Mouse (Mus musculus): ENCODE measurements around the gene Gdpd4. TPM values are rescaled to one million over a fixed set of nuclear protein-coding genes. Genes with fewer than 3 reads are reported as not detected.

Gene Gdpd4
- polyA plus RNA-seq, 1 experiment from 2014 or later: not detected

DNA sequence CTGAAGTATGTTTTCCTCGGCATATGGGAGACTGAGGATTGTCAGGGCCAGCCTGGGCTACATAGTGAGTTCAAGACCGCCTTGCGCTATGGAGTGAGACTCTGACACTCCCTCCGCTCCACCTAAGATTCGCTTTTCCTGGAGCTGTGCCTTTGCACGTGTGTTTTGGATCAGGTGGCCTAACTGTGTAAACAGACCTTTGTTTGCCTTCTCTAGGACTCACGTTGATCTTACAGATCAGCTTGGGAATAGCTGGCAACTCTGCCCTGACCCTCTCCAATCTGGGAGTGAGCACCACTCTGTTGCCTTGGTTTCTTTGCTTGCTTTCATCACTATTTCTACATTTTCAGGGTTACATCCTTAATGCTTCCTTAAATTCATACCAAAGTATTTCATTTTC lies 82.9 kb downstream of the Gdpd4 start:
- Histone ChIP-seq H3K36me3 (no peaks in the 10 kb centered on the region), H3K4me3 (no peak overlapping the region), H3K4me1 (no peaks in the 10 kb centered on the region), H3K9ac (no peak overlapping the region), H3K9me3 (no peaks in the 10 kb centered on the region), H3K4me2 (no peak overlapping the region), H3K27ac (no peak overlapping the region), H3K27me3 (no peaks in the 10 kb centered on the region)
- WGBS: 81% methylated on average over 7 of the region's 7 CpGs
- ATAC-seq (ENCODE audit: insufficient number of reproducible peaks, low FRiP score, low TSS enrichment, low read depth): no peak

DNA sequence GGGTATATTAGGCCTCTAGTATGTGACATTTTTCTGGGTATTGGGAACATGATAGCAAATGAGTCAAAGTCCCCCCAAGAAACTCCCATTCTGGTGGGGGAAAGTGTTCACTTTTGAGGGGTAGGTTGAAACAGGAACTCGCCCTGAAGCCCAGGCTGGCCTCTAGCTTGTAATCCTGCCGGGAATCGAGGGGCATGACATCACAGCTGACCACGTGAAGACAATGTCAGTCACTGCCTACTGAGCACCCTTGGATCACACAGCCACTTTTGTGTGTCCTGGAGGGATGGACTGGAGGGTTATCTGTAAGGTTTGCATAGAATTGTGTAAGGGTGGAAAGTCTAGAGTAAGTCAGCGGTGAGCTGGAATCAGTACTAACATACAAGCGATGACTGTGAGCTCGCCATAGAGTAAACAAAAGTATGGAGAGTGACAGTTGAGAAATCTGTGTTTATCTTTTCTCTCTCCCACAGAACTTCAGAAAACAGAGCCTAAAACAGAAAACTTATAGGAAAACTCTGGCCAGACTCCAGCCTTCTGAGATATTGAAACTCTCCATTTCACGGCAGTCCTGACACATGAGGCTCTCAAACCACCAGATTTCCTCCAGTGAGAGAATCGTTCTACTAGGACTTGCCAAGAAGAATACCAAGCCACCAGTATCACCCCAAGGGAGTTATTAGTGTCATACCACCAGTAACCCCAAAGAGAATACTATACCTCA lies 128.5 kb downstream of the Gdpd4 start:
- no peak overlapping the region for H3K4me2 ChIP-seq
- H3K9me3 ChIP-seq: no peaks in the 10 kb centered on the region
- no peaks in the 10 kb centered on the region for H3K36me3 ChIP-seq
- 80% methylated on average over 9 of the region's 9 CpGs for WGBS
- no peaks in the 10 kb centered on the region for H3K4me1 ChIP-seq
- H3K27ac ChIP-seq: no peak overlapping the region
- H3K27me3 ChIP-seq: no peaks in the 10 kb centered on the region
- no peak overlapping the region for H3K4me3 ChIP-seq
- no peak overlapping the region for H3K9ac ChIP-seq
- no peak for ATAC-seq (ENCODE audit: insufficient number of reproducible peaks, low FRiP score, low TSS enrichment, low read depth)

DNA sequence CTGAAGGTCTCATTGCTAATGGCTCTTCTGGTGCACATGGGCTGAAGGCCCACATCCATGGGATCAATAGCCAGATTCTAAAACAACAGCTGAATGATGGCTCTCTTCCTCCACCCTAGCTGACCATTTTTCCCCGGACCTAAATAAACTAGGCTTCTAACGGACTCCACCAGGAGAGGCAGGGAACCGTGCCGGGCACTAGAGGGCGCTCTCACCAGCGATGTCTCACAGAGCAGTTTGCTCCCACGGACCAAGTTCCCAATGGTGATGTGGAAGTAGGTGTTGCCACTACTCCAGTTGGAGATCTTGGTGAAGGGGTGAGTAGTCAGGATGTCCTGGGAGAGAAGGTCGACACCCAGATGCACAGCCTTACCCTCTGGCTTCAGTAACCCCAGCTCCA lies 132.2 kb downstream of the Gdpd4 start:
- H3K9ac ChIP-seq: no peak overlapping the region
- no peak for ATAC-seq (ENCODE audit: insufficient number of reproducible peaks, low FRiP score, low TSS enrichment, low read depth)
- no peaks in the 10 kb centered on the region for H3K4me1 ChIP-seq
- H3K36me3 ChIP-seq: no peaks in the 10 kb centered on the region
- H3K4me2 ChIP-seq: no peak overlapping the region
- no peaks in the 10 kb centered on the region for H3K9me3 ChIP-seq
- no peak overlapping the region for H3K27ac ChIP-seq
- no peaks in the 10 kb centered on the region for H3K27me3 ChIP-seq
- no peak overlapping the region for H3K4me3 ChIP-seq
- WGBS: 19% methylated on average over 8 of the region's 8 CpGs

DNA sequence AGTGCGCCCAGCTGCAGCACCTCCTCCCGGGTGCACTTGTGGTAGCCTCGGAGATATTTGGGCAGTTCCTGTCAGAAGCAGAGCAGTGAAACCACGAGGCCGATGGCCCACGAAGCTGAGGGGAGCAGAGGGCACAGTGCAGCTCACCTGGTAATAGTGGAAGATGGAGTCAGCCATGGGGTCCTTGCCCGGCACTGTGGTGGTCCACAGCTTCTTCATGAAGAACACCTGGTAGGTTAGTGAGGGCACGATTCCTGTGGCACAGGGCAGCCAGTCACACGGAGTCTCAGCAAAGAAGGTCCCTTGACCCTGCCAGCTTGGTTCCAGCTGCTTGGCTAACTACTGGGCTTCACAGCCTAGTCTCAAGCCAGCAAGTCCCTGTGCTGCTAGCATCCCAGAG lies 134.7 kb downstream of the Gdpd4 start:
- 88% methylated on average over 9 of the region's 9 CpGs for WGBS
- Histone ChIP-seq H3K27ac (no peak overlapping the region), H3K4me1 (no peaks in the 10 kb centered on the region), H3K4me2 (no peak overlapping the region), H3K9ac (no peak overlapping the region), H3K36me3 (no peaks in the 10 kb centered on the region), H3K9me3 (no peaks in the 10 kb centered on the region), H3K27me3 (no peaks in the 10 kb centered on the region), H3K4me3 (no peak overlapping the region)
- ATAC-seq (ENCODE audit: insufficient number of reproducible peaks, low FRiP score, low TSS enrichment, low read depth): no peak

DNA sequence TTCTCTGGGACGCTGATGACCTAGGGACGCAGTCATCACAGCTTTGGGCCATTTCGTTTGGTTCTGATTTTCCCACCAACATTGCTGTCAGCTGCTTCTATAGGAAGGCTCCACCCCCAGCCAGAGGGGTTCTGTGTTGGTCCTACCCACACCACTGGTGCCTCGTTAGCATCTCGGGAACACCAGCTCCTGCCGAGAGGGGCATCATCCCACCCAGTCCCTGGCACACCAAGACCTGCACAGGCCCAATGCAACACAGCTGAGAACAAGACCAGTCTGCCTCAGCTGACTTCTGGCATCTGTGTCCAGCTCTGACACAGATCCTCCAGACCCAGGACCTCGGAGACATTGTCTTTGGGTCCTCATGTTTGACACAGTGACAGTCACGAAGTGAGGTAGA lies 135.2 kb downstream of the Gdpd4 start:
- no peak overlapping the region for H3K9ac ChIP-seq
- H3K27ac ChIP-seq: no peak overlapping the region
- no peak overlapping the region for H3K4me2 ChIP-seq
- H3K36me3 ChIP-seq: no peaks in the 10 kb centered on the region
- H3K4me1 ChIP-seq: no peaks in the 10 kb centered on the region
- no peak for ATAC-seq (ENCODE audit: insufficient number of reproducible peaks, low FRiP score, low TSS enrichment, low read depth)
- no peaks in the 10 kb centered on the region for H3K9me3 ChIP-seq
- WGBS: 76% methylated on average over 8 of the region's 8 CpGs
- H3K27me3 ChIP-seq: no peaks in the 10 kb centered on the region
- no peak overlapping the region for H3K4me3 ChIP-seq

DNA sequence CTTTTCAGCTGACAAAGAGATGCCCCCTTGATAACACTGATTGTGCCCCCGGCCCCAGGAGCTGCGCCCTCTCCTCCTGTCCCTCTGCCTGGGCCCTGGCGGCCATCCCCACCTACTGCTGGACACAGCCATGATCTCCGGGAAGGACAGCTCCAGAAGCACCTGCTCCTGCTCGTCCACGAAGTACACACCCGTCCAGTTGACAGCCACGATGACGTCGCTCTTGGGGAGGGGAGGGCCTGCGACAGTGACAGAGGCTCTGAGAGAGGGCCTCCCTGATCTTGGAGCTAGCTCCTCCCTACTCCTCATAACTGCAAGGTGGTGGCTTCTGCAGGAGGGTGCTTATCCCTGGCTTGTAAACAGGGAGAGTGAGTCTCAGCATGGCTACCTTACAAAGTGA lies 146.5 kb downstream of the Gdpd4 start:
- Histone ChIP-seq H3K9ac (no peak overlapping the region), H3K36me3 (0 out of 2 replicates have a peak, but pooled peaks cover 6% of the 10 kb centered on the region), H3K9me3 (no peaks in the 10 kb centered on the region), H3K27me3 (no peaks in the 10 kb centered on the region), H3K4me2 (no peak overlapping the region), H3K4me3 (no peak overlapping the region), H3K27ac (no peak overlapping the region), H3K4me1 (no peaks in the 10 kb centered on the region)
- no peak for ATAC-seq (ENCODE audit: insufficient number of reproducible peaks, low FRiP score, low TSS enrichment, low read depth)
- 80% methylated on average over 11 of the region's 11 CpGs for WGBS

DNA sequence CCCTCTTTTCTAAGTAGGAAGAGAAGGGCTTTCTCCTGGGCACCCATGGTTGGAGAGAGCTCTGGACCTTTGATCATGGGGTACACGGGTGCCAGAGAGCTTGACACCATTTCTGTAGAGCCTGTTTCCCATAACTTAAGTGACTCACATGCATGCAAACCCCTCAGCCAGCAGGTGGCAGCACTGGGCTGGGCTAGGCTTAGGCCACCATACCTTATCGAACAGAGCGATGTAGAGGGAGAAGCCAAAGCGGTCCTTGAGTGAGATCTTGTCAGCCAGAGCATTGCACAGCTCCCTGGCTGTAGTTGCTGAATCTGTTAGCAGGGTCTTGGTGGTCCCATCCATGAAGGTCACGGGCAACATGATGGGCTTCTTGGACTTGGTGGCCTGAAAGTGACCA lies 151.9 kb downstream of the Gdpd4 start:
- H3K27me3 ChIP-seq: no peaks in the 10 kb centered on the region
- H3K4me1 ChIP-seq: no peaks in the 10 kb centered on the region
- WGBS: 32% methylated on average over 5 of the region's 5 CpGs
- no peaks in the 10 kb centered on the region for H3K9me3 ChIP-seq
- ATAC-seq (ENCODE audit: insufficient number of reproducible peaks, low FRiP score, low TSS enrichment, low read depth): no peak
- no peak overlapping the region for H3K4me3 ChIP-seq
- H3K9ac ChIP-seq: no peak overlapping the region
- no peak overlapping the region for H3K4me2 ChIP-seq
- no peak overlapping the region for H3K27ac ChIP-seq
- H3K36me3 ChIP-seq: 0 out of 2 replicates have a peak, but pooled peaks cover 3% of the 10 kb centered on the region

DNA sequence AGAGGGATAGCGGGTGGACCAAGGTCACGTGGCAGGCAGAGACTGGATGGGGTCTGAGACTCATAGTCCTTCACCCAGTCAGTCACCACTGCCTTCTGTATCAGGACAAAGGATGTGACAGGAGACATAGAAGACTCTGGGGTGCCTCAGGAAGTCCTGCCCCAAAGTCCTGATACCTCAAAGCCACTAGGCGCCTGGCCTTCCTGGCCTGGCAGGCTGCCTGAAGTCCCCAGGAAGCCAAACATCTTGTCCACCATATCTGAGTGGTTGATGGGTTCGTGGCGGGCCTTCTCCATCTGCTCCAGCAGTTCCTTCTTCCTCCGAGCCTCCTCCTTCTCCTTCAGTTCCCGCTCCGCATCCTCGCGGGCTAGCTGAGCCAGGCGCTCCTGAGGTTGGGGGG lies 157.7 kb downstream of the Gdpd4 start:
- H3K36me3 ChIP-seq: 0 out of 2 replicates have a peak, but pooled peaks cover 7% of the 10 kb centered on the region
- no peaks in the 10 kb centered on the region for H3K9me3 ChIP-seq
- no peak overlapping the region for H3K27ac ChIP-seq
- H3K4me3 ChIP-seq: no peak overlapping the region
- H3K4me2 ChIP-seq: no peak overlapping the region
- H3K27me3 ChIP-seq: no peaks in the 10 kb centered on the region
- peaks cover 5% of the 10 kb centered on the region; the same call in 1 of the 2 replicates for H3K4me1 ChIP-seq
- no peak for ATAC-seq (ENCODE audit: insufficient number of reproducible peaks, low FRiP score, low TSS enrichment, low read depth)
- WGBS: 86% methylated on average over 11 of the region's 11 CpGs
- no peak overlapping the region for H3K9ac ChIP-seq

DNA sequence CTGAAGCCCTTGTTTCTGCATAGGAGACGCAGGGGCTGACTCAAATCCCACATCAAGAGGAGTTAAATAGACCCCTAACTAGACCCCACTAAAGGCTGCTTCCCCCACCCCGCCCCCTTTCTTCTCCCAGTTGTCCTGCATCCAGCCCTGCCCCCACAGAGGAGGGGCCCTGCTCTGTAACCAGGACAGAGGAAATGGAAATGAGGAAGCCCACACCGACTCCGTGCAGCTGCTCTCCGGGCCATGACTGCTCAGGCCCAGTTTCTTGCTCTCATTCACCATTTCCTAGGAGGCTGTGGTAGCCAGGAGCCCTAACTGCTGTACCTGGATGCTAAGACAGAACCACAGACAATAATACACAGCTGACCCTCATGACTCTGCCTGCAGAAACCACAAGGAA lies 162.6 kb downstream of the Gdpd4 start:
- ATAC-seq (ENCODE audit: insufficient number of reproducible peaks, low FRiP score, low TSS enrichment, low read depth): no peak
- no peak overlapping the region for H3K27ac ChIP-seq
- WGBS: 30% methylated on average over 5 of the region's 5 CpGs
- 0 out of 2 replicates have a peak, but pooled peaks cover 7% of the 10 kb centered on the region for H3K36me3 ChIP-seq
- H3K9ac ChIP-seq: no peak overlapping the region
- H3K4me1 ChIP-seq: peaks cover 24% of the 10 kb centered on the region
- no peaks in the 10 kb centered on the region for H3K27me3 ChIP-seq
- no peaks in the 10 kb centered on the region for H3K9me3 ChIP-seq
- no peak overlapping the region for H3K4me2 ChIP-seq
- no peak overlapping the region for H3K4me3 ChIP-seq

DNA sequence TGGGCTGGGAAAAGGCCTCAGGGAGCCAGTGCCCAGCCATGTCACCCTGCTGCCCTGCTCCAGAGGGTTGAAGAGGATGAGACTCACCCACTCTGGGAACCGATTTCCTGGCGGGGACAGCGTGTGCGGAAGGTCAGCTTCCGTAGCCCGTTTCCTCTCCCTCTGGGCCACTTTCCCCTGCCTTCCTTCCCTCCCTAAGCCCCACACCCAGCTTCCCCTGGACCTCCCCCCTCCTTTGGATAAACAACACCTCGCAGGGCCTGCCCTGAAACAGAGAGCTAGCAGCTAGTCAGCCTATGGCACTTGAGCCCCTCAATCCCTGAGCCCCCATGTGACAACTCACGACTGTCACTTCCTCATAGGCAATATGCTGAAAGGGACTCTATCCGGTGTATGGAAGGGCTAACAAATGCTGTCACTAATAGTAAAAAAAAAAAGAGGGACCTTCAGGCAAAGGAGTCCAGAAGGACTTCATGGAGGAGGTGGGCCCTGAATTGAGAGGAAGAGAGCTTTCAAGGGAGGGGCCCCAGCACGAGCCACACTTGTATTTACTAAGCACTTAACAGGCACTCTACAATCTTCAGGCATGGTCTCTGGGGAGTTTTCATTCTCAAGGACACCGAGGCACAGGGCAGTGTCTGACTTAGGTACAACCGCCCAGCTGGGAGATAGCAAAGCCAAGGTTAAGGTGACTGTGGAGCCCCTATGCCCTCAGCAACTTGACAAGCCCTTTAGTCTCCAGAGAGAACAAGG lies 165.0 kb downstream of the Gdpd4 start:
- H3K4me1 ChIP-seq: peaks cover 24% of the 10 kb centered on the region
- H3K9ac ChIP-seq: no peak overlapping the region
- no peak overlapping the region for H3K4me2 ChIP-seq
- 48% methylated on average over 12 of the region's 12 CpGs for WGBS
- H3K9me3 ChIP-seq: no peaks in the 10 kb centered on the region
- no peak overlapping the region for H3K4me3 ChIP-seq
- no peaks in the 10 kb centered on the region for H3K36me3 ChIP-seq
- ATAC-seq (ENCODE audit: insufficient number of reproducible peaks, low FRiP score, low TSS enrichment, low read depth): no peak
- no peaks in the 10 kb centered on the region for H3K27me3 ChIP-seq
- no peak overlapping the region for H3K27ac ChIP-seq

DNA sequence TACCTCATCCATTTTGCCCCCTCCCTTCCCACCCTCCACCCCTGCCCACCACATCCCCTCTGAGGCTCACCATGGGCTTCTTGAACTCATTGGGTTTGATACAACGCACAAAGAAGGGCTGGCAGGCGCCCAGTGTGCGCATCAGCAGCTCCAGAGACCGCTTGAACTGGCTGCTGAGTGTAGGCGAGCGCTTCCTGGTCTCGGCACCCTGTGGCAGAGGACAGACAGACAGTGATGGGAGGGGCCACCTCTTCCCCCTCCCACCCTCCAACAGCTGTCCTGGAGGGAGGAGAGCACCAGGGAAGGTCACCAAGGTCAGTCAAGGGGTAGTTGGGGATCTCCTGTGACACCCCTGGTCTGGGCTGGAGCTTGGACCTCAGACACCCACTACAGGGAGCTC lies 165.6 kb downstream of the Gdpd4 start:
- Histone ChIP-seq H3K36me3 (no peaks in the 10 kb centered on the region), H3K9ac (no peak overlapping the region), H3K27me3 (no peaks in the 10 kb centered on the region), H3K4me1 (peaks cover 24% of the 10 kb centered on the region), H3K27ac (no peak overlapping the region), H3K4me2 (no peak overlapping the region), H3K4me3 (no peak overlapping the region), H3K9me3 (no peaks in the 10 kb centered on the region)
- no peak for ATAC-seq (ENCODE audit: insufficient number of reproducible peaks, low FRiP score, low TSS enrichment, low read depth)
- 79% methylated on average over 7 of the region's 7 CpGs for WGBS

DNA sequence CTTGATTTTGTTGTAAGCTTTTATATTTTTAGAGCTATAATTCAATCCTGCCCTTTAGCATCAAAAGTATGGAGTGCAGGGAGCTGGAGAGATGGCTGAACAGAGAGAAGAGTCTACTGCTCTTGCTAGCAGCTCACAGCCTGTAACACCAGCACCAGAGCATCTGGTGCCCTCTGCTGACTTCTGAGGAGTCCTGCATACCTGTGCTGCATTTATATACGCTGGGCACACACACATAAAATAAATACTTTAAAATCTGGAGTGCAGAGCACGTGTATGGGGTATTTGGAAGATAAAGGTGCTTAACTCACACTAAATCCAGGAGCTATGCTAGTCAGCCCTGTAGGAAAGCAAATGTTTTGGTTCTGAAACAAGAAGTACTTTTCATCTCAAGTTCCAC lies 166.6 kb downstream of the Gdpd4 start:
- ATAC-seq (ENCODE audit: insufficient number of reproducible peaks, low FRiP score, low TSS enrichment, low read depth): no peak
- no peak overlapping the region for H3K4me3 ChIP-seq
- no peak overlapping the region for H3K4me2 ChIP-seq
- H3K27me3 ChIP-seq: no peaks in the 10 kb centered on the region
- H3K9me3 ChIP-seq: no peaks in the 10 kb centered on the region
- no peaks in the 10 kb centered on the region for H3K36me3 ChIP-seq
- 30% methylated on average over 2 of the region's 2 CpGs for WGBS
- peaks cover 24% of the 10 kb centered on the region for H3K4me1 ChIP-seq
- H3K9ac ChIP-seq: no peak overlapping the region
- H3K27ac ChIP-seq: no peak overlapping the region
